Mouse (Mus musculus) kidney, adult 2 months (tissue): ENCODE results near the gene Tmem130. TPM values are rescaled to one million over a fixed set of nuclear protein-coding genes. Genes with fewer than 3 reads are reported as not detected.

Experiments
- DNase-seq: peaks from one replicate; pipeline ENCODE4 v3.0.0; 2021
- H3K27ac ChIP-seq: fragments of 200-500 bp; 2 replicates; pipeline ENCODE4 v1.5.1; 2012; ENCODE audit warnings: low read depth, low read length, control low read depth, inconsistent platforms; ENCODE audit not compliant: insufficient read depth
- H3K27me3 ChIP-seq: fragments of 200-500 bp; replicated peaks from 2 replicates; pipeline ENCODE4 v1.6.1; 2012; ENCODE audit warnings: mild to moderate bottlenecking, moderate library complexity, low read length, inconsistent platforms; ENCODE audit not compliant: control insufficient read depth, insufficient read depth
- H3K36me3 ChIP-seq: fragments of 200-500 bp; 2 replicates; pipeline ENCODE4 v1.6.1; 2012; ENCODE audit warnings: mild to moderate bottlenecking, moderate library complexity, low read length, inconsistent platforms; ENCODE audit not compliant: control insufficient read depth, insufficient read depth
- H3K4me1 ChIP-seq: fragments of 200-500 bp; 2 replicates; pipeline ENCODE4 v1.6.1; 2011; ENCODE audit warnings: low read length; ENCODE audit not compliant: control insufficient read depth, insufficient read depth
- H3K4me3 ChIP-seq: fragments of 200-500 bp; 2 replicates; pipeline ENCODE4 v1.5.1; 2011; ENCODE audit warnings: mild to moderate bottlenecking, low read depth, low read length, control low read depth; ENCODE audit not compliant: insufficient read depth
- CTCF ChIP-seq: fragments of 200-500 bp; conservative IDR thresholded peaks from 2 replicates; pipeline ENCODE4 v1.5.1; 2011; ENCODE audit warnings: low read depth, mild to moderate bottlenecking, control low read depth, low read length, moderate library complexity, mixed read lengths; ENCODE audit not compliant: insufficient read depth, insufficient read length
- POLR2A ChIP-seq: fragments of 200-500 bp; IDR thresholded peaks from one replicate; pipeline ENCODE4 v1.6.1; 2011; ENCODE audit warnings: low read depth, low read length, control low read depth
- WGBS: fragments of 180-500 bp; shearing (Covaris S2); methylation state at CpG from one replicate; pipeline ENCODE4 v1.1.7; 2018; 5-methylcytosine and 5-hydroxymethylcytosine counted together
- polyA plus RNA-seq: library from polyadenylated mRNA; depleted of rRNA; stranded (reverse); fragments of >200 nt; gene quantifications from 2 replicates; pipeline ENCODE4 v1.2.3, GENCODE M21; 2012

Tmem130 gene
- polyA plus RNA-seq, 1 experiment: 0.55 TPM

GRCm38 (mm10) chr5:144766026-144766425, 4.4 kb upstream of the Tmem130 start:
- Histone ChIP-seq H3K4me3 (no peak overlapping the region), H3K36me3 (no peaks in the 10 kb centered on the region), H3K4me1 (peaks cover 5% of the 10 kb centered on the region; the same call in 1 of the 2 replicates), H3K27ac (no peak overlapping the region), H3K27me3 (no peaks in the 10 kb centered on the region)
- TF ChIP-seq CTCF (no peak), POLR2A (no peak)
- peak; percentile 82 for DNase-seq
- WGBS: 32% methylated on average over 7 of the region's 7 CpGs

DNA sequence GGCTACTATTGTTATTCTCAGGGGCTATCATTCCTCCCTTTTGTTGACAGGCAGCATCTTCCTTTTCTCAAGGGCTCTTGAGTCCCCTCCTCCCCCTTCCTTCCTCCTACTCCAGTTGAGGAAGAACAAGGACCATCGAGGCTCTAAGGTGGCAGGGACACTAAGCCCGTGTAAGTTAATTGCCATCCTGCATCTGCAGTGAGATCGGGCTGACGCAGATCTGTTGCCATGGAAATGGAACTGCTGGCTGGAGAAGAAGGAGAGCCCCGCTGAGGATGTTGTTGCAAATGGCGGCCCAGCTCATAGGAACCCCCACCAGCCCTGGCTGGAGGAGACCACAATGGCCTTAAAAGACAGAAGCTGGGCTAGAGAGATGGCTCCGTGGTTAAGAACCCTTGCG, 3.2 kb downstream of the Tmem130 start:
- H3K36me3 ChIP-seq: no peaks in the 10 kb centered on the region
- no peak for TF ChIP-seq POLR2A
- TF ChIP-seq CTCF: no peak
- no peaks in the 10 kb centered on the region for H3K27me3 ChIP-seq
- H3K27ac ChIP-seq: no peak overlapping the region
- no peak for DNase-seq
- H3K4me3 ChIP-seq: no peak overlapping the region
- 19% methylated on average over 8 of the region's 8 CpGs for WGBS
- H3K4me1 ChIP-seq: no peaks in the 10 kb centered on the region

- no peaks in the 10 kb centered on the region for H3K36me3 ChIP-seq
- H3K27ac ChIP-seq: no peak overlapping the region
- WGBS: 86% methylated on average over 9 of the region's 9 CpGs
- DNase-seq: no peak
- no peak for TF ChIP-seq CTCF
- TF ChIP-seq POLR2A: no peak
- H3K4me3 ChIP-seq: no peak overlapping the region
- no peaks in the 10 kb centered on the region for H3K4me1 ChIP-seq
- H3K27me3 ChIP-seq: no peaks in the 10 kb centered on the region
These were observed 4.2 kb downstream of the Tmem130 start for GRCm38 (mm10) chr5:144757402-144757801.

DNA sequence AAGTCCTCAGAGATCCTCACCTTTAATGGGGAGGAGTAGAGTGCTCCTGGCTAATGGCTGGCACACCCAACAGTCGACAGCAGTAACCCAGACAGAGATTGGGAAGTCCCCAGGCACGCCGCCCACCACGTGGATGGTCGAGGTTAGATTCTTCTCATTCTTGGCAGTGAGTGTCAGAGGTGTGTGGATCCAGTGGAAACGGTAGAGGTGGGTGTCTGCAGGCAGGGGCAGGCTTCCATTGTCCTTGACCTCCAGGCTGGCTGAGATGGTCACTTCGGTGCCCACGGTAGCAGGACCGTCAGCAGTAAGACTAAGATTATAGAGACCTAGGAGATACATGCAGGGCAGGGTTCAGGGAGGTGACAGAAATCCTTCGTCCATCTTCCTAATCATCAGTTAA, 6.4 kb downstream of the Tmem130 start:
- TF ChIP-seq CTCF (no peak), POLR2A (no peak)
- H3K27me3 ChIP-seq: no peaks in the 10 kb centered on the region

DNA sequence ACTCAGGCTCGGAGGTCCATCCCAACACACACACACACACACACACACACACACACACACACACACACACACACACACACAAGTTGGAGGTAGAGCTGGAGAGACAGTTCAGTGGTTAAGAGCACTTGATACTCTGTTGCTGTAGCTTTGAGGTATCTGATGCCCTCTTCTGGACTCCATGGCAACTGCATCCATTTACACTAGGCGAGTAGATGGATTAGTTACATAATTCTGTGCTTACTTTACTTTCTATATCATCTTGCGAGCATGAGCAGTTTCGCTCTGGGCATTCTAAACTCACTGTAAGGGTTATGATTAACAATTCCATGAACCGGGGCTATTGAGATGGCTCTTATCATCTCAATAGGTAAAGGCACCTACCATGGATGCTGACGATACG, 8.6 kb downstream of the Tmem130 start:
- Histone ChIP-seq H3K36me3 (no peaks in the 10 kb centered on the region), H3K4me3 (no peak overlapping the region), H3K27me3 (no peaks in the 10 kb centered on the region), H3K27ac (no peak overlapping the region), H3K4me1 (no peaks in the 10 kb centered on the region)
- WGBS: 59% methylated on average over 7 of the region's 7 CpGs
- DNase-seq: peak; percentile 79
- TF ChIP-seq CTCF: 0 out of 2 replicates have a peak, but pooled peaks have one; percentile 28
- no peak for TF ChIP-seq POLR2A

More for the DNA sequence above, 6.4 kb downstream of the Tmem130 start:
- DNase-seq: no peak
- WGBS: 67% methylated on average over 10 of the region's 10 CpGs
- H3K36me3 ChIP-seq: no peaks in the 10 kb centered on the region
- H3K4me1 ChIP-seq: no peaks in the 10 kb centered on the region
- H3K4me3 ChIP-seq: no peak overlapping the region
- no peak overlapping the region for H3K27ac ChIP-seq

- WGBS: 13% methylated on average over 5 of the region's 5 CpGs
- Histone ChIP-seq H3K36me3 (no peaks in the 10 kb centered on the region), H3K27ac (no peak overlapping the region), H3K4me1 (no peaks in the 10 kb centered on the region), H3K27me3 (no peaks in the 10 kb centered on the region), H3K4me3 (no peak overlapping the region)
- 0 out of 2 replicates have a peak, but pooled peaks have one; percentile 0 for TF ChIP-seq CTCF
- no peak for TF ChIP-seq POLR2A
- peak; percentile 11 for DNase-seq
These were observed 9.2 kb downstream of the Tmem130 start for GRCm38 (mm10) chr5:144752432-144752831.

DNA sequence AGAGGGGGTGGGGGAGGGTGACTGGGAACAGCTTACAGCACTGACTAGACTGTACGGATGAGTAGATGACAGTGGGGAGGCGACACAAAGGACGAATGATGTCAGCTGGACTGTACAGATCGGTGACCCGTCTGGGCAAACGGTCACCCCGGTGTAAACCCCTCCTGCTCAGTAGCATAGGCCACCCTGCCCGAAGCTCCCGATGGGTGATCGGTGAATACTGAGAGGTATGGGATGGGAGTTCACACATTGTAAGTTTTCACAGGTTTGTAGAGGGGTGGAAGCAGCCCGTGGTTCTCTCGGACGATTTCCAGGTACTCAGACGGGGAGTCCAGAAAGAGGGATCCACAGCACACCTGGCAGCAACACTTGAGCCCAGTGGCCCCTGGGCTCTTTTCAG, 24.5 kb downstream of the Tmem130 start:
- no peak for TF ChIP-seq POLR2A
- no peak for TF ChIP-seq CTCF
- Histone ChIP-seq H3K4me3 (no peak overlapping the region), H3K36me3 (no peaks in the 10 kb centered on the region), H3K27me3 (no peaks in the 10 kb centered on the region), H3K27ac (no peak overlapping the region), H3K4me1 (no peaks in the 10 kb centered on the region)
- WGBS: 58% methylated on average over 14 of the region's 14 CpGs
- DNase-seq: no peak
